Mouse (Mus musculus): ENCODE measurements around the gene Rnasel. TPM values are rescaled to one million over a fixed set of nuclear protein-coding genes. Genes with fewer than 3 reads are reported as not detected.
A peak's percentile ranks its signal among the peaks of the same experiment; 100 is the strongest.

Rnasel gene
- total RNA-seq, 2 experiments from 2014 or later, result 180 to 259 TPM

GRCm38 (mm10) chr1:153733181-153733580 is 16.0 kb upstream of the Rnasel start:
- ATAC-seq (replicated peaks; ENCODE audit: low FRiP score, poor library complexity, severe bottlenecking), result no peak

GRCm38 (mm10) chr1:153734866-153735265 is 14.4 kb upstream of the Rnasel start:
- ATAC-seq (replicated peaks; ENCODE audit: low FRiP score, poor library complexity, severe bottlenecking), result no peak

GRCm38 (mm10) chr1:153736096-153736495 is 13.1 kb upstream of the Rnasel start:
- ATAC-seq (replicated peaks; ENCODE audit: low FRiP score, poor library complexity, severe bottlenecking), result no peak

GRCm38 (mm10) chr1:153737101-153738085 is 11.8 kb upstream of the Rnasel start:
- no peak for ATAC-seq (replicated peaks; ENCODE audit: low FRiP score, poor library complexity, severe bottlenecking)

GRCm38 (mm10) chr1:153739437-153740015 is 9.7 kb upstream of the Rnasel start:
- no peak for ATAC-seq (replicated peaks; ENCODE audit: low FRiP score, poor library complexity, severe bottlenecking)

- no peak for ATAC-seq (replicated peaks; ENCODE audit: low FRiP score, poor library complexity, severe bottlenecking)
Observed at GRCm38 (mm10) chr1:153740145-153740544, 9.1 kb upstream of the Rnasel start, which contains the start of gene Rgs16. TSS of gene Rgs16 (plus strand) at chr1:153740349.

GRCm38 (mm10) chr1:153740775-153741400 is 8.3 kb upstream of the Rnasel start:
- no peak for ATAC-seq (replicated peaks; ENCODE audit: low FRiP score, poor library complexity, severe bottlenecking)

- no peak for ATAC-seq (replicated peaks; ENCODE audit: low FRiP score, poor library complexity, severe bottlenecking)
Observed at GRCm38 (mm10) chr1:153741551-153742316, 7.5 kb upstream of the Rnasel start.

- no peak for ATAC-seq (replicated peaks; ENCODE audit: low FRiP score, poor library complexity, severe bottlenecking)
Observed at GRCm38 (mm10) chr1:153742374-153743155, 6.7 kb upstream of the Rnasel start.

- no peak for ATAC-seq (replicated peaks; ENCODE audit: low FRiP score, poor library complexity, severe bottlenecking)
Observed at GRCm38 (mm10) chr1:153746119-153746670, 3.0 kb upstream of the Rnasel start.

GRCm38 (mm10) chr1:153746728-153747127 is 2.5 kb upstream of the Rnasel start:
- peak; percentile 37 for ATAC-seq (replicated peaks; ENCODE audit: low FRiP score, poor library complexity, severe bottlenecking)

GRCm38 (mm10) chr1:153747861-153748530 is 1.2 kb upstream of the Rnasel start:
- no peak for ATAC-seq (replicated peaks; ENCODE audit: low FRiP score, poor library complexity, severe bottlenecking)

- ATAC-seq (replicated peaks; ENCODE audit: low FRiP score, poor library complexity, severe bottlenecking), result peak; percentile 63
Observed at GRCm38 (mm10) chr1:153748549-153748948, 677 bp upstream of the Rnasel start.

- ATAC-seq (replicated peaks; ENCODE audit: low FRiP score, poor library complexity, severe bottlenecking), result peak; percentile 44
Observed at GRCm38 (mm10) chr1:153750054-153750453, 828 bp downstream of the Rnasel start.

- ATAC-seq (replicated peaks; ENCODE audit: low FRiP score, poor library complexity, severe bottlenecking), result peak; percentile 42
Observed at GRCm38 (mm10) chr1:153751763-153752301, 2.6 kb downstream of the Rnasel start.

- no peak for ATAC-seq (replicated peaks; ENCODE audit: low FRiP score, poor library complexity, severe bottlenecking)
Observed at GRCm38 (mm10) chr1:153752521-153752920, 3.3 kb downstream of the Rnasel start.

- ATAC-seq (replicated peaks; ENCODE audit: low FRiP score, poor library complexity, severe bottlenecking), result no peak
Observed at GRCm38 (mm10) chr1:153753725-153754464, 4.7 kb downstream of the Rnasel start.
